Mouse (Mus musculus): ENCODE measurements at regions not wholly inside any gene's neighbourhood (a gene's known extent, or its start where the extent isn't known, plus 50 kb on each side); places are given as distances from the start of the nearest gene placed in this dataset.

DNA sequence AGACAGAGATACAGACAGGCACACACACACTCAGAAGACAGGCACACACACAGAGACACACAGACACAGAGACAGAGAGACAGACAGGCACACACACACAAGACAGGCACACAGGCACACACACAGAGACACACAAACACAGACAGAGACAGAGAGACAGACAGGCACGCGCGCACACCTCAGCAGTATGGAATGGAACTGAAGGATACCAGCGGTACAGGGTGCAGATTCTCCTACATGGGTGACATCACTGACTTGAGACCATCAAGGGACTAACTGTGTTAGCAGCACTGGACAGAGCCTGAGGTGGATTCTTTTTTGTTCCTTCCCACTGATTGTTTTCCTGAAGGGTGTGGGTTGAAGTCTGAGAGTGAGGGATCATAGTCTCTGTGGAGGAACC lies 129.1 kb upstream of the Runx1 start:
- TF ChIP-seq CTCF (IDR thresholded peaks at IDR 0.05; ENCODE audit: low read depth) (no peak), EP300 (IDR thresholded peaks at IDR 0.05; ENCODE audit: low read depth) (no peak)
